Comparison of ENCODE assay signal across 10 mouse cellular contexts in genomic region chr3:108713065-108713675, GRCm38 (mm10). TPM values are rescaled to one million over a fixed set of nuclear protein-coding genes. Genes with fewer than 3 reads are reported as not detected.
DNase-seq lines count a peak whose midpoint lies in the region; ATAC-seq and TF ChIP-seq lines count a peak whose summit lies in the region.
"Had no signal": no experiment of that assay in that cellular context is flagged by ENCODE, and none has a peak within 500 bp of the region (broad histone marks: within the 10 kb centered on the region; RNA-seq: fewer than 3 reads in every experiment).

No protein-coding gene starts in this region.

- 43% methylated on average over 3 of the region's 3 CpGs for WGBS in forebrain, embryonic 12.5 days
- WGBS in forebrain, embryonic 11.5 days: 57% methylated on average over 3 of the region's 3 CpGs
- 54% methylated on average over 3 of the region's 3 CpGs for WGBS in midbrain, embryonic 11.5 days
- WGBS in midbrain, postnatal 0 days: 24% methylated on average over 3 of the region's 3 CpGs
- 26% methylated on average over 3 of the region's 3 CpGs for WGBS in kidney, embryonic 16.5 days
- 43% methylated on average over 3 of the region's 3 CpGs for WGBS in stomach, postnatal 0 days

- H3K4me1 ChIP-seq in forebrain, embryonic 12.5 days: peaks cover 9% of the 10 kb centered on the region
- peaks cover 3% of the 10 kb centered on the region; the same call in 1 of the 2 replicates for H3K4me1 ChIP-seq in forebrain, embryonic 11.5 days (replicated peaks; ENCODE audit: control insufficient read depth, insufficient read depth, low read length)
- peaks cover 6% of the 10 kb centered on the region for H3K4me1 ChIP-seq in midbrain, embryonic 11.5 days (ENCODE audit: control insufficient read depth, insufficient read depth, low read length)
- H3K4me1 ChIP-seq in midbrain, postnatal 0 days (ENCODE audit: insufficient read depth, low read length): no peaks in the 10 kb centered on the region
- peaks cover 9% of the 10 kb centered on the region for H3K4me1 ChIP-seq in kidney, embryonic 16.5 days (ENCODE audit: insufficient read depth, low read length)
- peaks cover 3% of the 10 kb centered on the region; the same call in 1 of the 2 replicates for H3K4me1 ChIP-seq in stomach, postnatal 0 days (replicated peaks; ENCODE audit: control insufficient read depth, insufficient read depth)

- no peak for ATAC-seq in forebrain, embryonic 12.5 days (ENCODE audit: low FRiP score)
- no peak for ATAC-seq in forebrain, embryonic 11.5 days (replicated peaks; ENCODE audit: low FRiP score)
- no peak for ATAC-seq in midbrain, embryonic 11.5 days (ENCODE audit: low FRiP score)
- ATAC-seq in midbrain, postnatal 0 days (ENCODE audit: low FRiP score): no peak
- ATAC-seq in kidney, embryonic 16.5 days (ENCODE audit: low FRiP score, low TSS enrichment): peak; percentile 85
- no peak for ATAC-seq in stomach, postnatal 0 days (ENCODE audit: low FRiP score, low TSS enrichment)

- no peak for DNase-seq in forebrain, embryonic 11.5 days (ENCODE audit: low spot score)
- DNase-seq in midbrain, embryonic 11.5 days (ENCODE audit: low spot score, missing footprints): peak; percentile 86
- DNase-seq in midbrain, postnatal 0 days (ENCODE audit: low spot score): no peak
- DNase-seq in stomach, postnatal 0 days (ENCODE audit: low spot score): no peak
- DNase-seq in layer of hippocampus, adult 2 months (ENCODE audit: low spot score in 2 of 2): no peak
- DNase-seq in B cell, adult 2 months: no peak

- no peak for TF ChIP-seq CTCF in midbrain, postnatal 0 days (IDR thresholded peaks at IDR 0.05)
- TF ChIP-seq CTCF in stomach, postnatal 0 days (IDR thresholded peaks at IDR 0.05; ENCODE audit: low read depth): no peak
- TF ChIP-seq CTCF in layer of hippocampus, adult 2 months (conservative IDR thresholded peaks at IDR 0.05): no peak

- no peaks in the 10 kb centered on the region for H3K27me3 ChIP-seq in forebrain, embryonic 12.5 days
- no peaks in the 10 kb centered on the region for H3K27me3 ChIP-seq in forebrain, embryonic 11.5 days (ENCODE audit: control insufficient read depth, insufficient read depth, low read length)
- H3K27me3 ChIP-seq in midbrain, embryonic 11.5 days (ENCODE audit: control insufficient read depth, insufficient read depth, low read length): no peaks in the 10 kb centered on the region
- no peaks in the 10 kb centered on the region for H3K27me3 ChIP-seq in midbrain, postnatal 0 days (ENCODE audit: insufficient read depth, low read length)
- H3K27me3 ChIP-seq in kidney, embryonic 16.5 days (ENCODE audit: insufficient read depth, low read length): no peaks in the 10 kb centered on the region
- H3K27me3 ChIP-seq in stomach, postnatal 0 days (ENCODE audit: control insufficient read depth, insufficient read depth, low read length): no peaks in the 10 kb centered on the region

- H3K4me2 ChIP-seq in forebrain, embryonic 12.5 days: no peak overlapping the region
- no peak overlapping the region for H3K4me2 ChIP-seq in forebrain, embryonic 11.5 days (ENCODE audit: low read depth, low read length, severe bottlenecking)
- no peak overlapping the region for H3K4me2 ChIP-seq in midbrain, embryonic 11.5 days
- no peak overlapping the region for H3K4me2 ChIP-seq in midbrain, postnatal 0 days (ENCODE audit: low read depth, low read length, poor library complexity, severe bottlenecking)
- H3K4me2 ChIP-seq in kidney, embryonic 16.5 days (replicated peaks; ENCODE audit: low read depth, low read length): peak overlapping the region; percentile 40
- no peak overlapping the region for H3K4me2 ChIP-seq in stomach, postnatal 0 days (replicated peaks; ENCODE audit: low read depth)

- no peak for TF ChIP-seq EP300 in stomach, postnatal 0 days (optimal IDR thresholded peaks at IDR 0.05)

- 0 out of 2 replicates have a peak overlapping the region, but pooled peaks have one; percentile 32 for H3K27ac ChIP-seq in forebrain, embryonic 12.5 days
- H3K27ac ChIP-seq in forebrain, embryonic 11.5 days (ENCODE audit: low read depth, low read length): no peak overlapping the region
- H3K27ac ChIP-seq in midbrain, embryonic 11.5 days (ENCODE audit: low read depth, low read length): no peak overlapping the region
- H3K27ac ChIP-seq in midbrain, postnatal 0 days (ENCODE audit: low read depth, low read length): no peak overlapping the region
- H3K27ac ChIP-seq in kidney, embryonic 16.5 days (ENCODE audit: low read length): no peak overlapping the region
- H3K27ac ChIP-seq in stomach, postnatal 0 days (replicated peaks): peak overlapping the region; percentile 45; the same call in 1 of the 2 replicates
- no peak overlapping the region for H3K27ac ChIP-seq in layer of hippocampus, adult 2 months
- H3K27ac ChIP-seq: heart, embryonic 10.5 days had no signal

- no peaks in the 10 kb centered on the region for H3K9me3 ChIP-seq in forebrain, embryonic 12.5 days
- no peaks in the 10 kb centered on the region; the same call in 1 of the 2 replicates for H3K9me3 ChIP-seq in forebrain, embryonic 11.5 days (ENCODE audit: control insufficient read depth, low read length)
- H3K9me3 ChIP-seq in midbrain, embryonic 11.5 days (ENCODE audit: control insufficient read depth, low read length): no peaks in the 10 kb centered on the region
- no peaks in the 10 kb centered on the region for H3K9me3 ChIP-seq in midbrain, postnatal 0 days (ENCODE audit: low read length)
- H3K9me3 ChIP-seq in kidney, embryonic 16.5 days (ENCODE audit: low read length): no peaks in the 10 kb centered on the region
- no peaks in the 10 kb centered on the region for H3K9me3 ChIP-seq in stomach, postnatal 0 days (ENCODE audit: control insufficient read depth, low read length)
- H3K9me3 ChIP-seq: heart, embryonic 10.5 days had no signal

- H3K4me3 ChIP-seq in forebrain, embryonic 12.5 days (replicated peaks): no peak overlapping the region
- H3K4me3 ChIP-seq in forebrain, embryonic 11.5 days (ENCODE audit: low read depth, low read length): no peak overlapping the region
- no peak overlapping the region for H3K4me3 ChIP-seq in midbrain, embryonic 11.5 days (ENCODE audit: low read depth, low read length)
- H3K4me3 ChIP-seq in midbrain, postnatal 0 days (ENCODE audit: low read depth, low read length): no peak overlapping the region
- H3K4me3 ChIP-seq in kidney, embryonic 16.5 days (ENCODE audit: low read length): no peak overlapping the region
- no peak overlapping the region for H3K4me3 ChIP-seq in stomach, postnatal 0 days (ENCODE audit: low read depth, low read length)
- no peak overlapping the region for H3K4me3 ChIP-seq in layer of hippocampus, adult 2 months
- H3K4me3 ChIP-seq: heart, embryonic 10.5 days had no signal

- H3K36me3 ChIP-seq in forebrain, embryonic 12.5 days (replicated peaks): peaks cover 4% of the 10 kb centered on the region; the same call in 1 of the 2 replicates
- no peaks in the 10 kb centered on the region; the same call in 1 of the 2 replicates for H3K36me3 ChIP-seq in forebrain, embryonic 11.5 days (ENCODE audit: control insufficient read depth, insufficient read depth, low read length)
- no peaks in the 10 kb centered on the region for H3K36me3 ChIP-seq in midbrain, embryonic 11.5 days (ENCODE audit: control insufficient read depth, insufficient read depth, low read length)
- H3K36me3 ChIP-seq in midbrain, postnatal 0 days (ENCODE audit: insufficient read depth, low read length): no peaks in the 10 kb centered on the region
- H3K36me3 ChIP-seq in kidney, embryonic 16.5 days (ENCODE audit: insufficient read depth, low read length): no peaks in the 10 kb centered on the region
- H3K36me3 ChIP-seq in stomach, postnatal 0 days (ENCODE audit: control insufficient read depth, insufficient read depth, low read length): no peaks in the 10 kb centered on the region
- H3K36me3 ChIP-seq: heart, embryonic 10.5 days had no signal

- H3K9ac ChIP-seq in forebrain, embryonic 12.5 days: no peak overlapping the region
- H3K9ac ChIP-seq in forebrain, embryonic 11.5 days (ENCODE audit: low read length): no peak overlapping the region
- H3K9ac ChIP-seq in midbrain, embryonic 11.5 days (ENCODE audit: low read length): no peak overlapping the region
- no peak overlapping the region for H3K9ac ChIP-seq in midbrain, postnatal 0 days (replicated peaks; ENCODE audit: low read length, poor library complexity, severe bottlenecking)
- no peak overlapping the region for H3K9ac ChIP-seq in kidney, embryonic 16.5 days (replicated peaks; ENCODE audit: low read length)
- H3K9ac ChIP-seq in stomach, postnatal 0 days (ENCODE audit: low read length): no peak overlapping the region

RNA-seq across cellular contexts. Expression of gene Gpsm2, which starts 8.9 kb away (rescaled TPM):
- polyA plus RNA-seq in forebrain, embryonic 12.5 days (2016; fragmentation: Nextera tagmentation; extraction: Ambion mirVana): 103 and 110 TPM in 2 replicates
- polyA plus RNA-seq in forebrain, embryonic 11.5 days (2014; fragmentation: Nextera tagmentation; extraction: Ambion mirVana): 120 TPM in 2 replicates
- 113 and 119 TPM in 2 replicates for polyA plus RNA-seq in midbrain, embryonic 11.5 days (2014; fragmentation: Nextera tagmentation; extraction: Ambion mirVana)
- total RNA-seq in midbrain, postnatal 0 days (2014; rRNA removed): 8.6 and 10.6 TPM in 2 replicates
- 12.7 and 13.3 TPM in 2 replicates for polyA plus RNA-seq in midbrain, postnatal 0 days (2015; fragmentation: Nextera tagmentation; extraction: Ambion mirVana)
- 38.4 and 51.5 TPM in 2 replicates for polyA plus RNA-seq in kidney, embryonic 16.5 days (2015; fragmentation: Nextera tagmentation; extraction: Ambion mirVana)
- 31.1 and 32.0 TPM in 2 replicates for polyA plus RNA-seq in stomach, postnatal 0 days (2015; fragmentation: Nextera tagmentation; extraction: Ambion mirVana)
- total RNA-seq in layer of hippocampus, adult 2 months (2021): 10 to 100 TPM; 13.3 to 14.1 TPM

RNA-seq across cellular contexts. Expression of gene Aknad1, which starts 26.3 kb away (rescaled TPM):
- 0.04 TPM in 1 of 2 replicates, not detected in the other for polyA plus RNA-seq in forebrain, embryonic 12.5 days (2016; fragmentation: Nextera tagmentation; extraction: Ambion mirVana)
- not detected in 2 replicates for polyA plus RNA-seq in forebrain, embryonic 11.5 days (2014; fragmentation: Nextera tagmentation; extraction: Ambion mirVana)
- not detected in 2 replicates for polyA plus RNA-seq in midbrain, embryonic 11.5 days (2014; fragmentation: Nextera tagmentation; extraction: Ambion mirVana)
- not detected in 2 replicates for total RNA-seq in midbrain, postnatal 0 days (2014; rRNA removed)
- not detected in 2 replicates for polyA plus RNA-seq in midbrain, postnatal 0 days (2015; fragmentation: Nextera tagmentation; extraction: Ambion mirVana)
- 0.11 TPM in 1 of 2 replicates, not detected in the other for polyA plus RNA-seq in kidney, embryonic 16.5 days (2015; fragmentation: Nextera tagmentation; extraction: Ambion mirVana)
- polyA plus RNA-seq in stomach, postnatal 0 days (2015; fragmentation: Nextera tagmentation; extraction: Ambion mirVana): 0.30 and 0.85 TPM in 2 replicates
- under 1 TPM in 1 of 2 experiments, not detected in 1; 0.10 TPM for total RNA-seq in layer of hippocampus, adult 2 months (2021)
- total RNA-seq: layer of hippocampus, adult 18-20 months had no signal
- polyA plus RNA-seq: heart, embryonic 10.5 days had no signal

RNA-seq across cellular contexts. Expression of gene Clcc1, which starts 59.5 kb away (rescaled TPM):
- 65.5 and 71.0 TPM in 2 replicates for polyA plus RNA-seq in forebrain, embryonic 12.5 days (2016; fragmentation: Nextera tagmentation; extraction: Ambion mirVana)
- 64.7 and 73.9 TPM in 2 replicates for polyA plus RNA-seq in forebrain, embryonic 11.5 days (2014; fragmentation: Nextera tagmentation; extraction: Ambion mirVana)
- 64.0 and 76.2 TPM in 2 replicates for polyA plus RNA-seq in midbrain, embryonic 11.5 days (2014; fragmentation: Nextera tagmentation; extraction: Ambion mirVana)
- total RNA-seq in midbrain, postnatal 0 days (2014; rRNA removed): 39.6 and 55.3 TPM in 2 replicates
- polyA plus RNA-seq in midbrain, postnatal 0 days (2015; fragmentation: Nextera tagmentation; extraction: Ambion mirVana): 49.4 and 50.6 TPM in 2 replicates
- polyA plus RNA-seq in kidney, embryonic 16.5 days (2015; fragmentation: Nextera tagmentation; extraction: Ambion mirVana): 63.8 and 63.9 TPM in 2 replicates
- 53.8 and 60.9 TPM in 2 replicates for polyA plus RNA-seq in stomach, postnatal 0 days (2015; fragmentation: Nextera tagmentation; extraction: Ambion mirVana)
- total RNA-seq in layer of hippocampus, adult 2 months (2021): 10 to 100 TPM; 31.7 to 34.0 TPM

Comparison
In these comparisons a context has a peak if more than half of its experiments do, and no peak if none do; other contexts are left out.
1. H3K27ac ChIP-seq: peak in forebrain, embryonic 12.5 days (single experiment) and stomach, postnatal 0 days (single experiment); none in forebrain, embryonic 11.5 days (single experiment), midbrain, embryonic 11.5 days (single experiment), midbrain, postnatal 0 days (single experiment), kidney, embryonic 16.5 days (single experiment) and layer of hippocampus, adult 2 months (single experiment).